Mouse (Mus musculus) forebrain, embryonic 11.5 days (tissue): Measurements from ENCODE around the gene Amh. TPM values are rescaled to one million over a fixed set of nuclear protein-coding genes. Genes with fewer than 3 reads are reported as not detected.
"Not testable (repeated sequence)": the region's sequence is repeated elsewhere in the genome, so short reads cannot be mapped to it uniquely, and the experiment has no call there.

Experiments used
- ATAC-seq: fragments of 200-750 bp; cut with Nextera tagmentation; replicated peaks from 2 replicates; pipeline ENCODE4 v1.8.0; 2017; ENCODE audit warnings: moderate TSS enrichment; ENCODE audit not compliant: low FRiP score
- DNase-seq: peaks from one replicate; pipeline ENCODE4 v3.0.0-alpha.2; 2017; ENCODE audit warnings: low spot score
- H3K27ac ChIP-seq: fragments of 300-500 bp; sonication (generic); 2 replicates; pipeline ENCODE4 v1.5.1; 2014; ENCODE audit warnings: low read depth, low read length
- H3K27me3 ChIP-seq: fragments of 300-500 bp; sonication (generic); 2 replicates; pipeline ENCODE4 v1.6.1; 2014; ENCODE audit warnings: mild to moderate bottlenecking, low read length, mixed read lengths; ENCODE audit not compliant: control insufficient read depth, insufficient read depth
- H3K36me3 ChIP-seq: fragments of 300-500 bp; sonication (generic); 2 replicates; pipeline ENCODE4 v1.6.1; 2014; ENCODE audit warnings: mild to moderate bottlenecking, low read length, moderate library complexity, mixed read lengths; ENCODE audit not compliant: control insufficient read depth, insufficient read depth
- H3K4me1 ChIP-seq: fragments of 300-500 bp; sonication (generic); replicated peaks from 2 replicates; pipeline ENCODE4 v1.6.1; 2014; ENCODE audit warnings: low read length, mixed read lengths; ENCODE audit not compliant: control insufficient read depth, insufficient read depth
- H3K4me2 ChIP-seq: fragments of 300-500 bp; sonication (generic); 2 replicates; pipeline ENCODE4 v1.6.1; 2014; ENCODE audit warnings: low read depth, mild to moderate bottlenecking, low read length, moderate library complexity, mixed read lengths; ENCODE audit not compliant: severe bottlenecking
- H3K4me3 ChIP-seq: fragments of 300-500 bp; sonication (generic); 2 replicates; pipeline ENCODE4 v1.5.1; 2014; ENCODE audit warnings: low read depth, low read length
- H3K9ac ChIP-seq: fragments of 300-500 bp; sonication (generic); 2 replicates; pipeline ENCODE4 v1.6.1; 2014; ENCODE audit warnings: low read length
- H3K9me3 ChIP-seq: fragments of 300-500 bp; sonication (generic); 2 replicates; pipeline ENCODE4 v1.6.1; 2016; ENCODE audit warnings: low read length, mixed read lengths; ENCODE audit not compliant: control insufficient read depth
- WGBS: fragments of 180-500 bp; shearing (Covaris S2); extraction: QIAGEN DNeasy Blood & Tissue Kit; methylation state at CpG from one replicate; pipeline ENCODE4 v1.1.7; 2014; 5-methylcytosine and 5-hydroxymethylcytosine counted together
- polyA plus RNA-seq: library from polyadenylated mRNA; unstranded; fragments of >200 nt; fragmentation: Nextera tagmentation; extraction: Ambion mirVana; gene quantifications from 2 replicates; pipeline ENCODE4 v1.2.1, GENCODE M21; 2014

Amh gene
- polyA plus RNA-seq, 1 experiment from 2014 or later, result 0.15 TPM

- no peak for DNase-seq
- no peak for ATAC-seq
- H3K4me1 ChIP-seq, result no peaks in the 10 kb centered on the region
- H3K4me2 ChIP-seq, result no peak overlapping the region
- no peak overlapping the region for H3K27ac ChIP-seq
- no peak overlapping the region for H3K9ac ChIP-seq
- no peaks in the 10 kb centered on the region for H3K9me3 ChIP-seq
- H3K27me3 ChIP-seq, result no peaks in the 10 kb centered on the region
- no peaks in the 10 kb centered on the region for H3K36me3 ChIP-seq
- no peak overlapping the region for H3K4me3 ChIP-seq
- WGBS, result 70% methylated on average over 2 of the region's 2 CpGs
These were observed 12.1 kb downstream of the Amh start for GRCm38 (mm10) chr10:80817164-80817563.

- not testable (repeated sequence) for H3K9me3 ChIP-seq, H3K9ac ChIP-seq, H3K4me1 ChIP-seq, H3K36me3 ChIP-seq, H3K4me2 ChIP-seq, H3K27me3 ChIP-seq, DNase-seq, H3K4me3 ChIP-seq, ATAC-seq, H3K27ac ChIP-seq
- WGBS, result 83% methylated on average over 7 of the region's 7 CpGs
These were observed 12.9 kb downstream of the Amh start for GRCm38 (mm10) chr10:80817955-80818354.

DNA sequence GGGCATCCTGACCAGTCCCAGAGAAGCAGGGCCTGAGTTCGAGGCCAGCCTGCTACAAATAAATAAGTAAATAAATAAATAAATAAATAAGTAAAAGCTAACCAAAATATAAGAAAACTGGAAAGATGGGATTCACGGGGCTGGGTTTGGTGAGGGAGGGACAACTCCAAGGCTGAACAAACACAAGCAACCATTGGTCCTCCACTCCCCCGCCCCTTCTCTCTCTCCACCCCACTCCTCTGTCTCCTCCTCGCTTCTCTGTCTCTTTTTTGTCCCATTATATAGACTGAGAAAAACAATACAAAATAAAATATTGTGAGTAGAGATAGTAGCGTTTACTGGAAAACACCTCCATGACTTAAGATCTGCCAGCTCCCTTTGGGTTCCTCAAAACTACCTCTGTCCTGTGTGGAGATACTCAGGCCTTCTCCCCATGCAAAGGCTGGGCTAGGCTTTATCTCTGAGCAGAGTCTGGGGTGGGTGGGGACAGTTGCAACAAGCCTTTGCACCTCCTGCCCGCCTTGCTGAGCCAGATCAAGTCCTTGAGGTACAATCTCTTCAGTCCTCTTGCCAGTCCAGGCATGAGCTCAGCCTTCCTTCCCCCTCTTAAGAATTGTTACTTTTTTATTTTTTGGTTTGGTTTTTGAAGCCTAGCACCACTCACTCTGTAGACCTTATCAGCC, 13.7 kb downstream of the Amh start:
- ATAC-seq, result no peak
- H3K4me2 ChIP-seq, result no peak overlapping the region
- H3K36me3 ChIP-seq, result no peaks in the 10 kb centered on the region
- no peak for DNase-seq
- no peak overlapping the region for H3K9ac ChIP-seq
- no peak overlapping the region for H3K27ac ChIP-seq
- WGBS, result 64% methylated on average over 6 of the region's 6 CpGs
- H3K9me3 ChIP-seq, result no peaks in the 10 kb centered on the region
- no peak overlapping the region for H3K4me3 ChIP-seq
- no peaks in the 10 kb centered on the region for H3K4me1 ChIP-seq
- H3K27me3 ChIP-seq, result no peaks in the 10 kb centered on the region

DNA sequence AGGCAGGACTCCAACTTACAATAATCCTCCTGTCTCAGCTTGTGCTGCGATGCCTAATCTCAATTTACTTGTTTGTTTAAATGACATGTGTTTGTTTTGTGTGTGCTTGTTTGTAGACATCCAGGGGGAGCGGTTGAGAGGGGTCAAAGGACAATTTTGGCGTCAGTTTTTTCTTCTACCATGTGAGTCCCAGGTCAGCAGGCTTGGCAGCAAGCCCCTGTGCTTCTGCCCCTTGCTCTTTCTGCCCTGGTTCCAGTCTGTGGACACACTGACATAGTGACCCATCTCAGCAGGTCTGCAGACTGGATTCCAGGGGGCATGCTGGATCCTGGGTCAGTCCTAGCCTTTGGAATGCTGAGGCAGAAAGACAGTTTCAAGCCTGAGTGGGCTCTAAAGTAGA, 14.4 kb downstream of the Amh start:
- Histone ChIP-seq H3K4me2 (no peak overlapping the region), H3K9ac (no peak overlapping the region), H3K36me3 (no peaks in the 10 kb centered on the region), H3K27me3 (no peaks in the 10 kb centered on the region), H3K4me1 (no peaks in the 10 kb centered on the region), H3K9me3 (no peaks in the 10 kb centered on the region), H3K27ac (no peak overlapping the region), H3K4me3 (no peak overlapping the region)
- WGBS, result 66% methylated on average over 3 of the region's 3 CpGs
- DNase-seq (no peak), ATAC-seq (no peak)

GRCm38 (mm10) chr10:80821991-80822390, 16.9 kb downstream of the Amh start:
- Histone ChIP-seq H3K9me3 (no peaks in the 10 kb centered on the region), H3K4me1 (no peaks in the 10 kb centered on the region), H3K27ac (no peak overlapping the region), H3K9ac (no peak overlapping the region), H3K36me3 (no peaks in the 10 kb centered on the region), H3K4me2 (no peak overlapping the region), H3K4me3 (no peak overlapping the region), H3K27me3 (no peaks in the 10 kb centered on the region)
- ATAC-seq (no peak), DNase-seq (no peak)
- 31% methylated on average over 2 of the region's 2 CpGs for WGBS

DNA sequence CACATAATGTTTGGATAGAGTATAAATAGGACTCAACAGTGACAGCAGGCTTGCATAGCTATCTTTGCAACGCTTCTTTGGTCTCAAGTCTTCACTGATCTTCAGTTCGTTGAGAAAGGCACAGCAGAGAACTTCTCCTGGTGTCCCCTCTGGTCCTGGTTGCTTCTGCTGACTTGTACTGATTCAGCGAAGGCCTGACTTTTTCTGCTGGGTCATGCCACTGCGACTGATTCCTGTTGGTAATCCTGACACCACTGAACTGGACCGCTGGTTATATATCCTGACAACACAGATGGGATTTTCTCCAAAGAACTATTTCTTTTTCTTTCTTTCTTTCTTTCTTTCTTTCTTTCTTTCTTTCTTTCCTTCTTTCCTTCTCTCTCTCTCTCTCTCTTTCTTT, 17.5 kb downstream of the Amh start:
- no peak overlapping the region for H3K4me3 ChIP-seq
- 91% methylated on average over 5 of the region's 5 CpGs for WGBS

DNA sequence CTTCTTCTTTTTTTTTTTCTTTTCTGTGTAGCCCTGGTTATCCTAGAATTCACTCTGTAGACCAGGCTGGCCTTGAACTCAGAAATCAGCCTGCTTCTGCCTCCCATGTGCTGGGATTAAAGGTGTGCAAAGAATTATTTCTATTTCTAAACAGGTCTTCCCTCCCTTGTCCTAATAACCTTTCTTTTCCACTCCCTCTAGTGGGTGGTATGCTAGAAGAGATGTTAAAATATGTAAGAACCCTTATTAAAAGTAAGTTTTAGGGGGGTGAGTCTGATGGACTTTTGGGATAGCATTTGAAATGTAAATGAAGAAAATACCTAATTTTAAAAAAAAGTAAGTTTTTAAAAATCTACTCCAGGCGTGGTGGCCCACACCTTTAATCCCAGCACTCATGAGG, 18.3 kb downstream of the Amh start:
- H3K27ac ChIP-seq, result no peak overlapping the region
- WGBS, result 94% methylated on average over 1 of the region's 1 CpGs

More for the DNA sequence above, 17.5 kb downstream of the Amh start:
- no peak overlapping the region for H3K4me2 ChIP-seq
- no peaks in the 10 kb centered on the region for H3K27me3 ChIP-seq
- H3K36me3 ChIP-seq, result no peaks in the 10 kb centered on the region
- ATAC-seq (no peak), DNase-seq (no peak)
- peaks cover 2% of the 10 kb centered on the region; the same call in 1 of the 2 replicates for H3K4me1 ChIP-seq
- H3K9ac ChIP-seq, result no peak overlapping the region
- no peaks in the 10 kb centered on the region for H3K9me3 ChIP-seq
- H3K27ac ChIP-seq, result no peak overlapping the region

DNA sequence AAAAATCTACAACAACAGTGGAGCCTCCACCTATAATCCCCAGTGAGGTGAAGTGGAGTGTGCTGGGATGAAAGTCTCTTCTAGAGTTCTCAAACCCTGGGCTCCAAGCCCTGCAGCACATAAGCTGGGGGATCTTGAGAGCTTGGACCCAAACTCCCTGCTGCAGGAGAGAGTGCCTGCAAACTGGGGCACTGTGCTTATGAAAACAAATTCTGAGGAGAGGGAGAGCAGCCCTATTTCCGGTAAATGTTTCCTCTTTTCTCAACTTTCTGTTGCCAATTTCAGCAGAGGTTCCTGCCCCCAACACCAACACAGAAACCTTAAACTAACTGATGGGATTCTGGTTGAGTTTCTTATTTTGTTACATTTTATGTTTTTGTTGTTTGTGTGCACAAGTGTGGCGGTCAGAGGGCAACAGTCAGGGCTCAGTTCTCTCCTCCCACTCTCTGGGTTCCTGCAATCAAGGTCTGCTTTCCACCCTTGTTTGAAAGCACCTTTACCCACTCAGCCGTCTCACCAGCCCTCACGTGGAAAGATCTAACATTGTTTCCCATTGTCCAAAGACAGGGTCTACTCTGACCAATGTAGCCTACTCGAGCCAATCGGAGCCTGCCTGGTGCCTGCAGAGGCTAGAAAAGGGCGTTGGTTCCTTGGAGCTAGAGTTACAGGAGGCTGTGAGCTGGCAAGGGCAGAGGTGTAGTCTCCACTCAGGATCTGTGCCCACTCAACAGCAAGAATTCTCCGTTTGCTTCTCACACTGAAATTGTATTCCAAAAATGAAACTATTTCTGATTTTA, 19.0 kb downstream of the Amh start:
- 74% methylated on average over 8 of the region's 8 CpGs for WGBS
- Histone ChIP-seq H3K9me3 (no peaks in the 10 kb centered on the region), H3K4me2 (no peak overlapping the region), H3K9ac (no peak overlapping the region), H3K27ac (no peak overlapping the region), H3K4me3 (no peak overlapping the region), H3K27me3 (no peaks in the 10 kb centered on the region), H3K4me1 (peaks cover 7% of the 10 kb centered on the region), H3K36me3 (no peaks in the 10 kb centered on the region)
- ATAC-seq (no peak), DNase-seq (no peak)

More for the DNA sequence above, 18.3 kb downstream of the Amh start:
- no peaks in the 10 kb centered on the region for H3K27me3 ChIP-seq
- no peaks in the 10 kb centered on the region for H3K9me3 ChIP-seq
- no peak overlapping the region for H3K9ac ChIP-seq
- no peak for DNase-seq
- H3K4me3 ChIP-seq, result no peak overlapping the region
- H3K4me1 ChIP-seq, result peaks cover 7% of the 10 kb centered on the region
- H3K4me2 ChIP-seq, result no peak overlapping the region
- ATAC-seq, result no peak
- no peaks in the 10 kb centered on the region for H3K36me3 ChIP-seq
